Mouse (Mus musculus) myocyte (in vitro differentiated cells): ENCODE data around the gene Inip. TPM values are rescaled to one million over a fixed set of nuclear protein-coding genes. Genes with fewer than 3 reads are reported as not detected.

Experiments used
- H3K27me3 ChIP-seq: one replicate; pipeline ENCODE4 v1.6.1; 2011; ENCODE audit not compliant: control insufficient read depth, insufficient read depth, insufficient read length
- H3K36me3 ChIP-seq: one replicate; pipeline ENCODE4 v1.6.1; 2011; ENCODE audit not compliant: control insufficient read depth, insufficient read depth
- H3K4me2 ChIP-seq: one replicate; pipeline ENCODE4 v1.6.1; 2011; ENCODE audit warnings: low read depth, control low read depth
- H3K4me3 ChIP-seq: one replicate; pipeline ENCODE4 v1.5.1; 2011; ENCODE audit warnings: mild to moderate bottlenecking, control low read depth, moderate library complexity
- H3K79me2 ChIP-seq: one replicate; pipeline ENCODE4 v1.6.1; 2011; ENCODE audit not compliant: control insufficient read depth, insufficient read depth
- H3ac ChIP-seq: one replicate; pipeline ENCODE4 v1.6.1; 2011; ENCODE audit not compliant: control insufficient read depth, insufficient read length
- CEBPB ChIP-seq: IDR thresholded peaks from 2 replicates; pipeline ENCODE4 v1.6.1; 2011; ENCODE audit warnings: mild to moderate bottlenecking, moderate library complexity; ENCODE audit not compliant: poor library complexity, insufficient read depth, severe bottlenecking
- E2F4 ChIP-seq: IDR thresholded peaks from one replicate; pipeline ENCODE4 v1.6.1; 2011; ENCODE audit warnings: mild to moderate bottlenecking, control low read depth, moderate library complexity; ENCODE audit not compliant: insufficient read depth
- MAX ChIP-seq: IDR thresholded peaks from one replicate; pipeline ENCODE4 v1.6.1; 2011; ENCODE audit warnings: low read depth, mild to moderate bottlenecking, control low read depth
- MYOD1 ChIP-seq, 3 experiments: IDR thresholded peaks; one replicate each; pipeline ENCODE4 v1.6.1; 2011; ENCODE audit warnings: control low read depth in 2 of 3, low read depth in 2 of 3, mild to moderate bottlenecking in 2 of 3, moderate library complexity in 1 of 3; ENCODE audit not compliant: insufficient read length in 2 of 3, control insufficient read depth in 1 of 3
- MYOG ChIP-seq, 3 experiments: IDR thresholded peaks; one replicate each; pipeline ENCODE4 v1.6.1; 2011; ENCODE audit warnings: control low read depth in 2 of 3, low read depth in 2 of 3, mild to moderate bottlenecking in 2 of 3; ENCODE audit not compliant: insufficient read length in 2 of 3, control insufficient read depth in 1 of 3, insufficient read depth in 1 of 3
- POLR2A ChIP-seq: IDR thresholded peaks from one replicate; pipeline ENCODE4 v1.6.1; 2011; ENCODE audit warnings: low read depth, mild to moderate bottlenecking, control low read depth, moderate library complexity; ENCODE audit not compliant: insufficient read length
- POLR2AphosphoS2 ChIP-seq: IDR thresholded peaks from one replicate; pipeline ENCODE4 v1.6.1; 2011; ENCODE audit warnings: low read depth, control low read depth; ENCODE audit not compliant: insufficient read length
- REST ChIP-seq: IDR thresholded peaks from one replicate; pipeline ENCODE4 v1.6.1; 2011; ENCODE audit warnings: mild to moderate bottlenecking, control low read depth, moderate library complexity; ENCODE audit not compliant: insufficient read depth, insufficient read length
- SRF ChIP-seq: IDR thresholded peaks from one replicate; pipeline ENCODE4 v1.6.1; 2011; ENCODE audit warnings: low read depth; ENCODE audit not compliant: control insufficient read depth, insufficient read length
- TCF12 ChIP-seq: IDR thresholded peaks from one replicate; pipeline ENCODE4 v1.6.1; 2011; ENCODE audit warnings: mild to moderate bottlenecking, control low read depth; ENCODE audit not compliant: poor library complexity, insufficient read depth, severe bottlenecking
- TCF3 ChIP-seq: IDR thresholded peaks from one replicate; pipeline ENCODE4 v1.6.1; 2011; ENCODE audit warnings: low read depth, control low read depth; ENCODE audit not compliant: insufficient read length
- USF1 ChIP-seq: IDR thresholded peaks from one replicate; pipeline ENCODE4 v1.6.1; 2011; ENCODE audit warnings: low read depth, mild to moderate bottlenecking, control low read depth, moderate library complexity
- polyA plus RNA-seq: library from polyadenylated mRNA; unstranded; fragments of >200 nt; fragmentation: generic; extraction: Trizol; gene quantifications from one replicate; pipeline ENCODE4 v1.2.1, GENCODE M21; 2012; ENCODE audit warnings: missing spikeins

Inip gene
- 7.4 TPM for polyA plus RNA-seq

DNA sequence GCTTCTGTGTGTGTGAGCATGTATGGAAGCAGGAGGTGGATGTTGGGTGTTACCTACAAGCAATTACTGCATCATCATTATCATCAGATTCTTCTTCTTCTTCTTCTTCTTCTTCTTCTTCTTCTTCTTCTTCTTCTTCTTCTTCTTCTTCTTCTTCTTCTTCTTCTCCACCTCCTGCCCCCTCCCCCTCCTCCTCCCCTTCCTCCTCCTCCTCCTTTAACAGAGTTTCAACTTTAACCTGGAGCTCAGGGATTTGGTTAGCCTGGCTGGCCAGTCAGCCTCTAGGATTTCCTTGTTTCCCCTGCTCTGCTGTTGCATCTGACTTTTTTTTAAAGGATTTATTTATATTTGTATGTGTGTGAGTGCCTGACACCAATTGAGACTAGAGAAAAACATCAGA, at the start of gene Inip:
TSS of gene Inip (minus strand) at position 101 of the 400 bp plus-strand sequence.
- Histone ChIP-seq H3ac (no peak within 1 kb of the TSS), H3K4me2 (peak within 1 kb of the TSS; percentile 20), H3K36me3 (no peaks in the 10 kb centered on the region), H3K27me3 (no peaks in the 10 kb centered on the region), H3K79me2 (no peaks in the 10 kb centered on the region), H3K4me3 (no peak within 1 kb of the TSS)
- TF ChIP-seq CEBPB (no peak), POLR2AphosphoS2 (no peak), TCF12 (no peak), TCF3 (no peak), REST (no peak), USF1 (no peak), MAX (no peak), SRF (no peak), POLR2A (no peak), MYOD1 (IDR thresholded peaks at IDR 0.05; ENCODE audit: control insufficient read depth in 1 of 3, insufficient read length in 2 of 3, low read depth in 2 of 3) (no peak), MYOG (IDR thresholded peaks at IDR 0.05; ENCODE audit: control insufficient read depth in 1 of 3, insufficient read depth in 1 of 3, insufficient read length in 2 of 3, low read depth in 2 of 3) (no peak), E2F4 (no peak)

DNA sequence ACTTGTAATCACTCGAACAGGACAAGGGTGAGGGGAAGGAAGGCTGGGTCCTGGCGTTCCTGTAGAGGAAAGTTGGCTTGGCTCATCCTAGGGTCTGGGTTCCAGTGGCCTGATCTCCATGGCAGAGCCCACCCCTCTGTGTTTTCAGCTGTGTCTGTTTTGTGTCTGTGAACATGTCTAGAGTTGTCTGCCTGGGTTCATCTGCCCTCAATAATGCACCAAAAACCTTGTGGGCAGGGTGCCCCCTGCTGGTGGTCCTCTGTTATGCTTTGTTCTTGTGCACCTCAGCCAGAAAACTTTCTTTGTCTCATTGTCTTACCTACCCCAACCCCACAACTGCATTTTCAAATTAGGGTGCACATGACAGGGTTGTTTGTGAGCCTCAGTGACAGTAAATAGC, 48.8 kb upstream of the Inip start:
- no peaks in the 10 kb centered on the region for H3K79me2 ChIP-seq
- peak overlapping the region; percentile 7 for H3K4me2 ChIP-seq
- no peaks in the 10 kb centered on the region for H3K27me3 ChIP-seq
- TF ChIP-seq REST: no peak
- no peak for TF ChIP-seq POLR2A
- no peaks in the 10 kb centered on the region for H3K36me3 ChIP-seq
- no peak overlapping the region for H3ac ChIP-seq
- H3K4me3 ChIP-seq: no peak overlapping the region

DNA sequence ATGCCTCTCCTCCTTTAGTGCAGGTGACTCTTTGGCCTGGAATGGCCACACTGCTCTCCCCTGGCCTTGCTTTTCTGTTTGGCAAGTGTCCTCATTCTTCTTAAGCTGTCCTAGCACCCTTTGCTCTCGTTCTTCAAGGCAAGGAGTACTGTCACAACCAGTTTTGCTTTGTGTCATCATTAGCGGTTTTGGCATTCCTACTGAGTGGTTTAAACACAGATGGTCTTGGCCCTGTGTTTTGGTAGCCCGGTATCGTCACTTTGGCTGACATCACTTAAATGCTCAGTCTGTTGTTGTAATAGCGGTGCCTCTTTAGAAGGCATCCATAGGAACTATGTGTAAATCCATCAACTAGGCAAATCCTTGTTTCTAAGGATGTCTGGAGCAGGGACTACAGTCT, 46.1 kb upstream of the Inip start:
- Histone ChIP-seq H3K36me3 (no peaks in the 10 kb centered on the region), H3K27me3 (no peaks in the 10 kb centered on the region), H3K4me2 (no peak overlapping the region), H3K4me3 (no peak overlapping the region), H3K79me2 (no peaks in the 10 kb centered on the region), H3ac (no peak overlapping the region)
- TF ChIP-seq TCF3: no peak
- TF ChIP-seq REST: no peak

DNA sequence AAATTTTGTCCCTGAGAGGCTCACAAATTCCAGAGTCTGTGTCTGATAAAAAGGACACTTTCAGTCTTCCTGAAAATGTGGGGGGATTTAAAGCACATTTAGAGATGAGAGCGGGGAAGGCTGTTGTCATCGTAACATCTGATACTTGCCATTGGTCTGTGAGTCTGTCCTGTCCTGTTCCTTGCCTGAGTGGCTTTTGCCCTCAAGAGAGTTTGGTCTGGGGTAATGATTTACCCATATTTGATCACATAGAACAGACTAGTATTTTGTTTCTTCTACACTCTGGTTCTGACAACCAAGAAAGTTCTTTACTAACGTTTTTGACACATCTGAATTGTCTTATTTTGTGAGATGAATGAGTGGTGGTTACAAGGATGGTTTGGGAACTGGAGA, 43.9 kb upstream of the Inip start:
- Histone ChIP-seq H3K79me2 (no peaks in the 10 kb centered on the region), H3K36me3 (no peaks in the 10 kb centered on the region), H3K4me2 (peak overlapping the region; percentile 61), H3K4me3 (no peak overlapping the region), H3K27me3 (no peaks in the 10 kb centered on the region), H3ac (no peak overlapping the region)
- no peak for TF ChIP-seq E2F4
- no peak for TF ChIP-seq TCF3
- no peak for TF ChIP-seq CEBPB
- no peak for TF ChIP-seq REST
- TF ChIP-seq POLR2A: no peak
- no peak for TF ChIP-seq MAX
- TF ChIP-seq POLR2AphosphoS2: no peak
- TF ChIP-seq MYOD1 (IDR thresholded peaks at IDR 0.05; ENCODE audit: control insufficient read depth in 1 of 3, insufficient read length in 2 of 3, low read depth in 2 of 3): no peak
- no peak for TF ChIP-seq MYOG (IDR thresholded peaks at IDR 0.05; ENCODE audit: control insufficient read depth in 1 of 3, insufficient read depth in 1 of 3, insufficient read length in 2 of 3, low read depth in 2 of 3)
- no peak for TF ChIP-seq USF1
- no peak for TF ChIP-seq SRF
- no peak for TF ChIP-seq TCF12

DNA sequence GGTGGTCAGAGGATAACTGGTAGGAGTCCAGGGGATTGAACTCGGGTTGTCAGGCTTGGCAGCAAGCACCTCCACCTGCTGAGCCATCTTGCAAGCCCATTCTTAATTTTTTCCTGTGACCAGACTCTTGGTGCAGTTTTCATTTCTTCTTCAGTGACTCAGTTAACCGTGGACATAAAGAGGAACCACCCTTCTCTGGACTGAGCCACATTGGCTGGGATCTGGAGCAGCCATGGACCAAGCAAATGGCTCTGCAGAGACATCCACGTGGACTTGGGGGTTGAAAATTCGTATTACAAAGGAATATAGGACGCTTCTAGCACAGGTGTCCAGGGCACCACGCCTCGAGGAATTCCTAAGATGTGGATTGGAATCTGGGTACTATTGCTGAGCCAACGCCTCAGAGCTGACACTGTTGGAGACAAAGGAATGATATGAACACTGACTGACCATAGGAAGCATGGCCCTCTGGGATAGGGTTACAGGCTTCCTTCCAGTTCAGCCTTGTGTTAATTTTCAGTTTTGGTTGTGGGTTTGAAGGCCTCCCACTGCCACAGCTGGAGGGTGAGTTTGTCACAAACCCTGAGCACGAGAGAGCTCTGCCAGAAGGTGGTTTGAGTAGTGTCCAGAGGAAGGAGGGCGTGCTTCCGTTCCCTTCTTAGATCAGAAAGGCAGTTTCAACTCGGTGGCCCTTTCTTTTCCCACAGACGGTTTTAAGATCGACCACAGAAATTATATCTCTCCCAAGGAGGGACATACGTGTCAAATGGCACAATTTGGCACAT, 43.3 kb upstream of the Inip start:
- no peaks in the 10 kb centered on the region for H3K27me3 ChIP-seq
- H3K36me3 ChIP-seq: no peaks in the 10 kb centered on the region
- peak; percentile 33 for TF ChIP-seq TCF12
- TF ChIP-seq CEBPB: no peak
- peak in 1 of 3 experiments; percentile 52 for TF ChIP-seq MYOD1 (IDR thresholded peaks at IDR 0.05; ENCODE audit: control insufficient read depth in 1 of 3, insufficient read length in 2 of 3, low read depth in 2 of 3)
- TF ChIP-seq USF1: no peak
- TF ChIP-seq POLR2A: no peak
- TF ChIP-seq E2F4: no peak
- TF ChIP-seq MAX: no peak
- peak in 2 of 3 experiments; percentile 18 to 60 for TF ChIP-seq MYOG (IDR thresholded peaks at IDR 0.05; ENCODE audit: control insufficient read depth in 1 of 3, insufficient read depth in 1 of 3, insufficient read length in 2 of 3, low read depth in 2 of 3)
- no peak for TF ChIP-seq POLR2AphosphoS2
- TF ChIP-seq TCF3: no peak
- no peak for TF ChIP-seq SRF
- no peak for TF ChIP-seq REST
- no peak overlapping the region for H3K4me3 ChIP-seq
- no peak overlapping the region for H3ac ChIP-seq
- no peaks in the 10 kb centered on the region for H3K79me2 ChIP-seq
- peak overlapping the region; percentile 61 for H3K4me2 ChIP-seq
